Mouse (Mus musculus) mesoderm, embryonic 11.5 days (tissue): ENCODE measurements at regions not wholly inside any gene's neighbourhood (a gene's known extent, or its start where the extent isn't known, plus 50 kb on each side); places are given as distances from the start of the nearest gene placed in this dataset.

Experiments
- DNase-seq: peaks from one replicate; pipeline ENCODE4 v3.0.0-alpha.2; 2012; ENCODE audit warnings: low read depth, low spot score

DNA sequence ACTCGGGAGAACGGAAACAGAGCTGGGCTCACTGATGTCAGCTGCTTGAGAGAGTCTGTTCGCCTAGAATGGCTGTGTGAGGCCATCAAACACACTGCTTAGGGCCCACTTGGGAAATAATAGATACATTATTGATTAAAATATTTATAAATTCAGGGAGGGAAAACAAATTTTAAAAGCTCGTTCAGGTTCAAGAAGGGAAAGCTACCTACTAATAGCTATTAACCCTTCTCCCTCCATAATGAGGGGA lies 393.0 kb upstream of the Tenm3 start:
- no peak for DNase-seq

DNA sequence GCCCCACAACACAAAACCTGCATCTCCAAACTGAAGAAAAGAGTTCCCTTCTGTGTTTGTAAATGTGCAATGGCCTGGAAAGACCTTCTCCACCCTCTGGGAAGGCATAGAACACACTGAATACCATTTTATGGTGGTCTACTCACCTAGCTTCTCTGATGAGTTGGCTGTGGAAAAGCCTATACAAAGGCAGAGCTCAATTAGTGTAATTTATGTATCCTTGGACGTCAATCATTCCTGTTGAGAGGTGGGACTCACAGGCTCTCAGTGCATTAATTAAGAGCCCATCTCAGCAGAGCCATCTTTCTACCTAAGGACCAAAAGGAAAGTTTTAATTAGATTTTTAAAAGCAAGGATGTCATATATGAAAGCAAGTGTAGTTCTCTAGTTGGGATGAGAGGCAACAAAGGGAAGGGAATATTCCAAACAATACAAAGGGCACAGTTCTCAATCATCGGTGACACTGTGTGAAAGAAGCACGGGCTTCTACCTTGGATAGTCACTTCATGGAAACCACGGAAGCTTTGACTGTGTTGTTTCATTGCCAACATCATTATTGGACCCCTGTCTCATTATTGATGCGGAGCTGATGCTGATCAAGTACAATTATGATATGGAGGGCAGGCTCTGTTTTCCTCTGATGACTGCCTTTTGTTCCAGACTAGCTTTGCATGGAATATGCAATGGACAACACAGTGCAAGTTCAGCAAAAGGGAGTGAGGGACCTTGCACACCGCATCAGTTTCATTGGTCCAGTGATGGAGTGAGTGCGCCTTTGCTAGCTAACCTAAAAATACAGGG lies 392.5 kb upstream of the Tenm3 start:
- DNase-seq: no peak

- no peak for DNase-seq
These were observed 380.2 kb upstream of the Tenm3 start for GRCm38 (mm10) chr8:49223841-49224420.

DNA sequence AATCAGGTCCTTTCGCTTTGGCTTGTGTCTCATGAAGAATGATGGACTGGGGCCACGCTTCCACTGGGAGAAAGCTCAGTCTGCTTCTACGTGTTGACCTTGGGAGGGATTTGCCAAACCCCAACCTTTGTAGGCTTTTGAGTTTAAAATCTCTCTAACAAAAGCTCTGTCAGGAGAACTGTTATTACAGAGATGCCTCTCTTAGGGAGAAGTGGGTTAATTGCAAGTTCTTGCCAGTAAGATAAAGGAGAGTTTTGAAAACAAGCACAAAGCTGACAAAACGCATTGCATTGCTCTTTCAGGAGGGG lies 351.5 kb upstream of the Tenm3 start:
- no peak for DNase-seq

GRCm38 (mm10) chr8:49194592-49195332 lies 351.0 kb upstream of the Tenm3 start:
- no peak for DNase-seq

GRCm38 (mm10) chr8:49186853-49187252 lies 343.1 kb upstream of the Tenm3 start:
- peak; percentile 21 for DNase-seq

- no peak for DNase-seq
These were observed 331.6 kb upstream of the Tenm3 start for GRCm38 (mm10) chr8:49175386-49175785.

GRCm38 (mm10) chr8:49174956-49175355 lies 331.2 kb upstream of the Tenm3 start:
- no peak for DNase-seq

DNA sequence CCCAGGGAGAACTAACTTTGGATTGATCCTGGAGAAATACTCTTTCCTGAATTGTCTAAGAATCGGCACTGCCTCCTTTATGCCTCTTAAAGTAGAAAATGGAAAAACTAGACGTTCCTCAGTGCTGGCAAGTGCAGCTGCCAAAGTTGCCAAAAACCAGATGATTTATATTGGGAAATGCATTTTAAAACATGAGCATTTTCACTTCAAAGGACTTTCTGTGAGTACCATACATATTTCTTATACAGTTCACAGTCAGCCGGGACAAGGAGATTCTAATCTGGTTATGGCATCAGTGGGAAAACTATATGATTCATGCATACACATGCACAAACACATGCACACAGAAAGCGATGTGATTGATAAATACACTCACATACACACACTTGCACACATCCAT lies 315.6 kb upstream of the Tenm3 start:
- no peak for DNase-seq

DNA sequence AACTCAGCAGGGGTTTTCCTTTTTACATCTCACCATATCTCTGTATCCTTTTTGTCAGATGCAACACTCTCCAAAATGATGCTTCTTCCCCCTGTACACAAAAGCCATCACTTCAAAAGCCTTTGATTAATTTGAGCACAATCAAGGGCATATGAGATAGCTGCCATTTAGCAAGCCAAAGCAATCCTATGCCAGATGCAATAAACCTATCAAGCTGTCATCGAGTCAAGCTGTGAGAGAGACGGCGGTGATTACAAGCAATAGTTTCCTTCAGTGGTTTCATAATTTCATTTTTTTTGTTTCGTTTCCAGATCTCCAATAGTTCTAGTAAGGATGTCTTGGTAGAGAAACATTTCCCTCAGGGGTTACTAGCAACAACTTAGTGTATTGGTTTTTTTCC lies 314.4 kb upstream of the Tenm3 start:
- no peak for DNase-seq

GRCm38 (mm10) chr8:49136503-49137044 lies 292.8 kb upstream of the Tenm3 start:
- no peak for DNase-seq

DNA sequence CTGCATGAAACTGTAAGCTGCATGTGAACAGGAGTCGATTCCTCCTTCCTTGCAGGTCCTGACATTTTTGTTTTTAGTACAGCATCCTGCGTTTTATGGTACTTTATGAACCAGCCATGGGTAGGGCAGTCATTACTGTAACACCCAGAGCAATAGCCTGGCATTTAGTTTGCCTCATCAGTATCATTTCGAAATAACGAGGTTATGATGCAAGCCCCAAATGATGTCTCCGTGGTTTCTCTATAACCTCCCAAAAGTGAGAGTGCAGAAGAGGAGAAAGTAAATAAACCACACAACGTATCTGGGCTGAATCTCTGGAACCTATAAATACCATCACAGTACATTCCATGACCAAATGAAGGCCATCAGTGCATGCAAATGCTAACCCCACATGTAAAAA lies 265.3 kb upstream of the Tenm3 start:
- DNase-seq: no peak

GRCm38 (mm10) chr8:49108665-49109064 lies 264.9 kb upstream of the Tenm3 start:
- peak; percentile 56 for DNase-seq

DNA sequence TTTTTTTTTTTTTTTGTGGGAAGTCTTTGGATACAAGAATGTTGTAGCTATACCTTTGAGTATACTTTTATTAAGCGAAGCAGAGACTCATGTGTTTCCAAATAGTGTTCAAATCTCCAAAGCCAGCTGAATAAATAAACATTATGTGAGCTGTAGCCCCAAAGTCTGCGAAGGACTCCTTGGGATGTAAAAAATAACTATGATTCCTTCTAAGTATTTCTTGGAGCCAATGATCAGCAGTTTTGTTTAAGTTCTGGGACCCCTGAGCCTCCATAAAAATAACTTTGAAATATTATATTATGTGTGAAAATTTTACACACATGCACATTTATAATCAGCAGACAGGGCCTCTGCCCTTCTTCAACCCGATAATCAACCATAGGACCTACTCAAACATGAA lies 262.8 kb upstream of the Tenm3 start:
- no peak for DNase-seq

- DNase-seq: no peak
These were observed 257.4 kb upstream of the Tenm3 start for GRCm38 (mm10) chr8:49101156-49101555.

GRCm38 (mm10) chr8:49084191-49084875 lies 240.6 kb upstream of the Tenm3 start:
- no peak for DNase-seq

DNA sequence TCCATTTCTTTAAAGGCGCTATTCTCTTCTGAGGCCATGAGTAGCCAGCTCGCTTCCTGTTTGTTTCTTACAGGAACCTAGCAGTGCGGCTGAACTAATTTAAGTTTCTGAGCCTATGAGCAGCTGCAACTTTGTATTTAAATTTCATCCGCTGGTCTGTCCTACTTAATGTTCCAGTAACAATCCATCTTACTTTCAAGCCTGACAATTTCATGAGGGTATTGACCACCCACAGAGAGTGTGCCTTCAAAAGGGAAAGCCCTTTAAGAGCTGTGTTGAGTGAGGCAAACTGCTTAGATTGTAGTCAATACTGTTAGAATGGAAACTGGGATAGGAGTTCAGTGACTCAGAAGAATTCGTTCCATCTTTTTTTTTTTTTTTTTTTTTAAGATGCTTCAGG lies 225.7 kb upstream of the Tenm3 start:
- peak; percentile 25 for DNase-seq

- DNase-seq: no peak
These were observed 219.5 kb upstream of the Tenm3 start for GRCm38 (mm10) chr8:49063256-49063655.

GRCm38 (mm10) chr8:49043236-49043635 lies 199.5 kb upstream of the Tenm3 start:
- no peak for DNase-seq

DNA sequence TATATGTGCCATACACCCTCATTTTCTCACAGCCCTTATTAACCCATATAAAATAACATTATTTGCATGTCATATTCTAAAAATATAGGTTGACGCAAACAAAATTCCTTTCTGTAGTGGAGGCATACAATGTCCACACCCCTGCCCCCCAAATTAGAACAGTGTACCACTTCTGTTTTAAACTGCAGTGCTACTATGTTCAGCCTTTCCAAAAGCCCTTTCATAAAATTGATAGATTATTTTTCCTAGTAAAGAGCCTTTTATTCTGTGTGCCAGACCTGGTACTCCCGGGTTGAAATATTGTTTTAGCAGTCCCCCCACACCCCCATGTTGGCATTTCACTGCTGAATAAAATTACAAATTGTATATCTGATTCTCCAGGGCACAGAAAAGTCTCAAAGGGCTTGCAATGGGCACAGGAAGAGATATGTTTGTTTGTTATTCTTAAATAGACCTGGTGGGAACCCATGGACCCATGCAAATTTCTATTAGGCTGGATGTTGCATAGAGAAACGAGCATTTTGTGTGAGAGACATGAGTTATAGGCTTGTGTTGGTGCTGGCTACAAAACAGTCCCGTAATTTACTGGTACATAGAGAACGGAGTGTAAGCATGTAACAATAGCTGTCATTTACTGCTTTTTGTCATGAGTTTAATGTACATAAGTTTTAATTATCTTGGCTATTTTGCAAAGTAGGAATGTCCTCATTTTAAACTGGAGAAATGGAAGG lies 192.4 kb upstream of the Tenm3 start:
- DNase-seq: no peak

DNA sequence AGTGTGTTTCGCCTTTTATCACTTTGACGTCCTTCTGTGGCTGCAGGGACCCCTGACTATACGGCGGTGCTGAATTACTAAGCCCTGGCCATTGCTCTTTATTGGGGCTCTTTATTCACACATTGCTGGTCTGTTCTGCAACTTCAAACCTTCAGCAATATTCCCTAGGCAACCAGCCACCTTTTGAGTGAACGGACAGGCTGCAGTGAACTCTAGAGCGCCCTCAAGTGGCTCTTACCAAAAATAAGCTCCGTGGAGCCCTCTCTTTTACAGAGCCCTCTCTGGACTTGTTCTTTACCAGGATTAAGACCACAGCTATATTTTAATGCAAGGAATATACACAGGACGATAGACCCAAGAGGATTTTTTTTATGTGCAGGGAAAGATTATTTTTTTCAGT lies 191.8 kb upstream of the Tenm3 start:
- DNase-seq: peak; percentile 79

DNA sequence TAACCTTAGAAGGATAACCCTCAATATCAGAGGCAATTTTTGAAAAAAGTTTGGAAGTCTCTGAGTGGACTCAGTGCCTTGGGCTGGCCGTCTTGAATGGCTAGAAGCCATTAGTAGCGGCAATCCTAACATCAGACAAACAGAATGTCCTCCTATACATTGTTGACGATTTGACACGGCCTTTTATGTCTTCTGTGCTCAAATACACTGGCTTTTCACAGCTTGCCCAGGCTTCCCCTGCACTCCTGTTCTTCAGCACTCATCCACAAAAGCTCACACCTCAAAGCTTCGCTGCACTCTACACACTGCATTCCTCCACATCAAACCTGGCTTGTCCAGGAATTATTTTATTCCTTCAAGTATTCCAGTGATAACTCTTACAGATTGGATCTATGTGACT lies 186.5 kb upstream of the Tenm3 start:
- DNase-seq: peak; percentile 30
